Mouse (Mus musculus) urinary bladder, postnatal 14 days (tissue): ENCODE measurements at regions not wholly inside any gene's neighbourhood (a gene's known extent, or its start where the extent isn't known, plus 50 kb on each side); places are given as distances from the start of the nearest gene placed in this dataset.

Experiments
- DNase-seq: peaks from one replicate; pipeline ENCODE4 v3.0.0; 2021; ENCODE audit warnings: low spot score

- DNase-seq = peak; percentile 10
These were observed 101.4 kb upstream of the B430305J03Rik start for GRCm38 (mm10) chr3:61467158-61467557.

GRCm38 (mm10) chr3:61466641-61467040 lies 100.9 kb upstream of the B430305J03Rik start:
- no peak for DNase-seq

GRCm38 (mm10) chr3:61460076-61460475 lies 94.3 kb upstream of the B430305J03Rik start:
- DNase-seq = no peak

GRCm38 (mm10) chr3:61456598-61456997 lies 90.8 kb upstream of the B430305J03Rik start:
- DNase-seq = no peak

- DNase-seq = no peak
These were observed 76.4 kb upstream of the B430305J03Rik start for GRCm38 (mm10) chr3:61442000-61442739.

GRCm38 (mm10) chr3:61441445-61441844 lies 75.7 kb upstream of the B430305J03Rik start:
- no peak for DNase-seq

- no peak for DNase-seq
These were observed 63.0 kb upstream of the B430305J03Rik start for GRCm38 (mm10) chr3:61428713-61429112.

GRCm38 (mm10) chr3:61423945-61424344 lies 58.2 kb upstream of the B430305J03Rik start:
- no peak for DNase-seq

GRCm38 (mm10) chr3:61419706-61420105 lies 54.0 kb upstream of the B430305J03Rik start:
- no peak for DNase-seq

- DNase-seq = no peak
These were observed 52.3 kb upstream of the B430305J03Rik start for GRCm38 (mm10) chr3:61418096-61418495.
